Mouse (Mus musculus): ENCODE data around the gene Rnf214. TPM values are rescaled to one million over a fixed set of nuclear protein-coding genes. Genes with fewer than 3 reads are reported as not detected.

The Rnf214 gene
- polyA plus RNA-seq (2017; shearing (Covaris generic)), result 26.9 TPM

GRCm38 (mm10) chr9:45906355-45907077 is at the start of gene Rnf214, which contains the start of gene Pcsk7:
TSS of gene Rnf214 (minus strand) at chr9:45906911.
TSS of gene Pcsk7 (plus strand) at chr9:45906497.

GRCm38 (mm10) chr9:45955107-45955963 is 48.6 kb upstream of the Rnf214 start, which contains the start of gene Sidt2:
TSS of gene Sidt2 (minus strand) at chr9:45955258.

GRCm38 (mm10) chr9:45935628-45936210 is 29.0 kb upstream of the Rnf214 start, which contains the start of gene Tagln:
TSS of gene Tagln (minus strand) at chr9:45936058.

DNA sequence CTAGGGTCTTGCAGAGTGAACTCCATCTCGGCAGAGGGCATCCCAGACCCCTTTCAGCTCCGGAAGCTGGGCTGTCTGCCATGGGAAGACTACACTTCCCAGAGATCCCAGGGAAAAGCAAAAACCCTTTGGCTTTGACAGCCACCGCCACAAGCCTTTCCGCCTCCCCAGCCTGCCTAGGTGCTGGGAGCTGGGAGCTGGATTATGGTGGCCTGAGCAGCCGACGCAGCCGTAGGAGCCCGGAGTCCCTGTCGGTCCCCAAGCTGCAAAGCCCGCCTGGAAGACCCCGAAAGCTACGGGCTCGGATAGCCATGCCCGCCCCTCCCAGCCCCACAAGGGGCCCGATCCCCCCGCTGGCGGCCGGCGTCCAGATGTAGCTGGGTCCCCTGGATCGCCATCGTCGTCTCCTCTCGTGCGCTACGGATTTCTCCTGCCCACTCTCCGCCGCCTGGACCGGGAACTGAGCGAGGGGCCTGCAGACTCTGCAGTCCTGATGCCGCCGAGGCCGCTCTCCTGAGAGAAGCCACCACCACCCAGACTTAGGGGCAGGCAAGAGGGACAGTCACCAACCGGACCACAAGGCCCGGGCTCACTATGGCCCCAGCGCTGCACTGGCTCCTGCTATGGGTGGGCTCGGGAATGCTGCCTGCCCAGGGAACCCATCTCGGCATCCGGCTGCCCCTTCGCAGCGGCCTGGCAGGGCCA is 68.1 kb downstream of the Rnf214 start, which contains the start of gene Bace1:
Gene Bace1 (plus strand): TSS at position 147 of the 705 bp plus-strand sequence.

DNA sequence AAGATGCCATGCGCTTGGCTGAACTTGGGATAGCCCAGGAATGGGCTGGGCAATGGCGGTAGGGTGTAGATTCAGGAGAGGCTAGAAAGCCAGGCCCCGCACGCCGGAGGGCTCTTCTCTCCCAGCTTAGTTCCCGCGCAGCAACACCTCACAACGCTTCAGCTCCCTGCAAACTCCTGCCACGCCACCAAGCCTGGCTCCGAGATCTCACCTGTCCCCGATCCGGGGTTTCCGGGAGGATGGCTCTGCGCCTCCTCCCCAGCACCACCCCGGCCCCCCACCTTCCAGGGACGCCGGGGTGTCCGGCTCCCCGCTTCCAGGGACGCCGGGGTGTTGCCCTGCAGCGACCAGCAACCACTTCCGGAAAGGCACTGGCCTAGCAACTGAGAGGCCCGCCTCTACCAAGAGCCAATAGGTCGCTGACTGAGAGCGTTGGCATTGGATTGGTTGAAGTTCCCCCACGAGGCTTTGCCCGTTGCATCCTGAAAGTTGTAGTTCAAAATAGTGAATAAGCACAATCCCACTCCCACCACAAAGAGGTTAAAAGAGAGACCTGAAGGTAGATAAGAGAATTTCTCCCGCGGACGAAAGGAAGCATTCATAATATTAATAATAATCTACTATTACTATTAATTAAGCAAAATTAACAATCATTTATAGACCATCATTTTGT is 78.3 kb downstream of the Rnf214 start, which contains the start of gene Cep164:
Gene Cep164 (minus strand): TSS at position 401 of the 673 bp plus-strand sequence.

Other genes starting within 250 kb of the Rnf214 start
- gene Cep164, start 78.2 kb downstream of the Rnf214 start, polyA plus RNA-seq (2017; shearing (Covaris generic)), result 16.8 TPM
- gene Bace1, start 68.3 kb downstream of the Rnf214 start, polyA plus RNA-seq (2017; shearing (Covaris generic)), result 1.8 TPM
- 49.9 TPM for gene Pcsk7, start 414 bp downstream of the Rnf214 start, polyA plus RNA-seq (2017; shearing (Covaris generic))
- 1.8 TPM for gene Tagln, start 29.1 kb upstream of the Rnf214 start, polyA plus RNA-seq (2017; shearing (Covaris generic))
- gene Sidt2, start 48.3 kb upstream of the Rnf214 start, polyA plus RNA-seq (2017; shearing (Covaris generic)), result 280 TPM
- gene Pafah1b2, start 105.8 kb upstream of the Rnf214 start, polyA plus RNA-seq (2017; shearing (Covaris generic)), result 76.8 TPM
- 86.9 TPM for gene Sik3, start 105.9 kb upstream of the Rnf214 start, polyA plus RNA-seq (2017; shearing (Covaris generic))

Data from effector memory CD4-positive, alpha-beta T cell, adult 5 months (primary cell).